Mouse (Mus musculus): ENCODE data around the gene Intu. TPM values are rescaled to one million over a fixed set of nuclear protein-coding genes. Genes with fewer than 3 reads are reported as not detected.

Intu gene
- polyA plus RNA-seq, 1 experiment from 2014 or later = 6.5 TPM

DNA sequence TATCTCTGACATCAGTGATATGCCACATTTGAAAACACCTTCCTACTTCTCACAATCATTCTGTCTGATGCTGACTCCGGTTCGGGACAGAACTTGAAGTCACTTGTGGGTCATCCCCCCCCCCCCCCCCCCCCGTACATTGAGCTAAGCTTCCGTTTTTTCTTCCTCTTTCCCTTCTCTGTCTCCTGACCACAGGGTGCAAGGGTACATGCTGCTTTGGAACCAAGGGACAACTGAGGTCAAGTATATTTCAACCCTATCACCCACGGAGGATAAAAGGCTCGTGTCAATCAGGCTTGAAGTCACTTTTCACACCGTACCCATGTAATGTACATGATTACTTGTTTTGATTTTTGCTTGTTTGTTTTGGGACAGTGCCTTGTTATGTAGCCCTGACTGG lies 241 bp upstream of the Intu start:
- Histone ChIP-seq H3K27ac (replicated peaks) (no peak overlapping the region), H3K27me3 (peaks cover 61% of the 10 kb centered on the region), H3K36me3 (no peaks in the 10 kb centered on the region), H3K4me2 (replicated peaks) (peak overlapping the region; percentile 100), H3K9me3 (peaks cover 4% of the 10 kb centered on the region; the same call in 1 of the 2 replicates), H3K4me3 (peak overlapping the region; percentile 58), H3K4me1 (peaks cover 26% of the 10 kb centered on the region), H3K9ac (replicated peaks) (peak overlapping the region; percentile 65)
- 13% methylated on average over 7 of the region's 7 CpGs for WGBS
- peak; percentile 45 for ATAC-seq (ENCODE audit: low FRiP score, low read depth)

DNA sequence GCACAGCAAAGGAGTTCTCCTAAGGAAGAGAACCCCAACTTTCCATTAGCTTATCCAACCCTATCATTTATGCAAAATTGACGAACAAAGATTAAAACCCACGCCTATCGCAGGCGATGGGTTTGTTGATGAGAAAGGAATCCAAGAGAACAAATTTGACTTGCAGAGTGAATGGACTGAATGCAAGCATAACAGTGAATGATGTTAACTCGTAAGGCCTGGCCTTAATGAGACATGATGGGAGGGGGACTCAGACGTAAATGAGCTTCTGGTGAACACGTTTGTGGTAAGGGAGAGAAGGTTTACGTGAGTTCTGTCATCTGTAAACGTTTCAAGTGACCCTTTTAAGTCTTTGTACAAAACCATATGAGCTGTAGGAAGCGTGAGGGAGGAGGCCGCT lies 1.2 kb downstream of the Intu start:
- Histone ChIP-seq H3K4me3 (peak overlapping the region; percentile 58), H3K27me3 (peaks cover 52% of the 10 kb centered on the region), H3K9ac (replicated peaks) (peak overlapping the region; percentile 65; the same call in 1 of the 2 replicates), H3K27ac (replicated peaks) (no peak overlapping the region), H3K4me2 (replicated peaks) (peak overlapping the region; percentile 100), H3K4me1 (peaks cover 26% of the 10 kb centered on the region), H3K36me3 (no peaks in the 10 kb centered on the region), H3K9me3 (peaks cover 4% of the 10 kb centered on the region; the same call in 1 of the 2 replicates)
- ATAC-seq (ENCODE audit: low FRiP score, low read depth) = no peak
- 5% methylated on average over 11 of the region's 11 CpGs for WGBS

DNA sequence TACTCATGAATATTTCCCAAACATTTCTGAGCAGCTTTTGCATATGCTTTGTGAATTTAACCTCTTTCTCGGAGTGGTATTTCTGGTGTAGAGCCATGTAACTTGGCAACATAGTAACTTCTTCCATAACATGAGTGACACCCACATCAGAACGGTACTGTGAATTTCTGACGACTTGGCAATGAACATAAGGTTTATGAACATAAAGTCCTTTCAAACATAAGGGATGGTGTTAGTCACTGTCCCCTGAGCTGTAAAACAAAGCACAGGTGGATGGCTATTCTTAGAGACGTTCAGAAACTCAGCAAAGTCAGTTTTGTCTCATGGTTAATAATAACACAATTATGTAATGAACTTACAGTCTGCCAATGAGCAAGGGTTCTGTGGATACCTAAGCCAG lies 3.1 kb downstream of the Intu start:
- ATAC-seq (ENCODE audit: low FRiP score, low read depth) = no peak
- Histone ChIP-seq H3K27ac (replicated peaks) (no peak overlapping the region), H3K36me3 (no peaks in the 10 kb centered on the region), H3K4me1 (peaks cover 22% of the 10 kb centered on the region), H3K27me3 (peaks cover 38% of the 10 kb centered on the region), H3K9me3 (peaks cover 4% of the 10 kb centered on the region; the same call in 1 of the 2 replicates), H3K4me2 (replicated peaks) (no peak overlapping the region), H3K9ac (replicated peaks) (no peak overlapping the region), H3K4me3 (no peak overlapping the region)
- 77% methylated on average over 4 of the region's 4 CpGs for WGBS

DNA sequence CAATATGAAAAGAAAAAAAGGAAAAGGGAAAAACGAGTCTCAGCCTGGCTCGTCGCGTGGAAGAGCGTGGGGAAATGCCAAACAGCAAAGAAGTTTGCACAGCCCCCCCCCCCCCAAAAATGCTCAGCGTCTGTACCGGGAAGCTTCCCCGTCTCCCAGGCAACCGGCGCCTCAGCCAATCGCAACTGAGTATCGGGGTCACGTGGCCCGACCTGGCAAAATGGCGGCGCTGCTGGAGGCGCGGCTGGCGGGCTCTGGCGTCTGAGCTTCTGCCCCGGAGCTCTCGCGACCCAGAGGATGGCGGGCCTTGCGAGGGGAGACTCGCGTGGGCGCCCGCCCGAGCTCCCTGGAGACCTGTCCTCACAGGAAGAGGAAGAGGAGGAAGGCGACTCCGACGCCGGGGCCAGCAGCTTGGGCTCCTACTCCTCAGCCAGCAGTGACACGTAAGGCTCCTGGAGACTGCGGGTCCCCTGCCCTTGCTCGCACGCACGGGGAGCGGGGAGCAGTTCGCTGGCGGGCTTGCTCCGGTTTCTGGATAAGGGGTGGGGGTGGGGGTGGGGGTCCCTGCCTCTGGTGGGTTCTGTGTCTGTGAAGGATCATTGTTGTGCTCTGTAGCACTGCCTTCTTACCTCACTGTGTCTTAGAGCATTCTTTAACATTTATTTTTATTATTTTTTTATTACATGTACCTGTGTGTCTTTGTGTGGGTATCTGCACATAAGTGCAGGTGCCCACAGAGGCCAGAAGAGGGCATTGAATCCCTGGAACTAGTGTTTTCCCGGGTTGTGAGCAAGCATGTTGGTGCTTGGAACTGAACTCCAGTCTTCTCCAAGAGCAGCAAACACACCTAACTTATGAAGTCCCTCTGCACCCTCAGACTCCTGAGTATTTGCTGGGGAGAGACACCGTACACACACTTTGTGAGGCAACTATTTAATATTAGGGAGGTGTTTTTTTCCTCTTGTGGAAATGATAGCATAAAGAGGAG lies 9.8 kb downstream of the Intu start:
- Histone ChIP-seq H3K4me3 (peak overlapping the region; percentile 91), H3K27ac (replicated peaks) (peak overlapping the region; percentile 56; the same call in 1 of the 2 replicates), H3K4me2 (replicated peaks) (peak overlapping the region; percentile 65), H3K9me3 (no peaks in the 10 kb centered on the region), H3K27me3 (no peaks in the 10 kb centered on the region), H3K36me3 (no peaks in the 10 kb centered on the region), H3K4me1 (no peaks in the 10 kb centered on the region), H3K9ac (replicated peaks) (peak overlapping the region; percentile 84)
- peak; percentile 95 for ATAC-seq (ENCODE audit: low FRiP score, low read depth)
- WGBS = 5% methylated on average over 32 of the region's 45 CpGs

DNA sequence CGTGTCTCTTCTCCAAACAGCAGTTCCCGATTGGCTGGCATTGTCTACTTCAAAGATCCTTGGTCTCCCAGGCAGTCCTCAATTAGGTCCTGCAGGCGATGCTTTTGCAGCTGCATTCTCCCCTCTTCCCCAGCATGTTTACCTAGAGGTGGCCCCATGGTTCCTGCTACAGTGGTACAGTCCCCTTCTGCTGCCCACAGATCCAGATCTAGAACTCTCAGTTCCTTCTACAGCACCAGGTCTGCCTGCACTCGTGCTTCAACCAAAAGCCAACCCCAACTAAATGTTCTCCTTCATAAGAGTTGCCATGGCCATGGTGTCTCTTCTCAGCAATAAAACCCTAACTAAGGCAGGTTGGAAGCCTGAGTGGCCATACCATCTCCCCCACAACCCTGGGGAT lies 15.5 kb downstream of the Intu start:
- Histone ChIP-seq H3K4me1 (no peaks in the 10 kb centered on the region), H3K36me3 (no peaks in the 10 kb centered on the region), H3K27ac (replicated peaks) (no peak overlapping the region), H3K27me3 (no peaks in the 10 kb centered on the region), H3K9me3 (no peaks in the 10 kb centered on the region), H3K4me3 (no peak overlapping the region), H3K4me2 (replicated peaks) (no peak overlapping the region), H3K9ac (replicated peaks) (no peak overlapping the region)
- no peak for ATAC-seq (ENCODE audit: low FRiP score, low read depth)
- WGBS = 75% methylated on average over 4 of the region's 4 CpGs

DNA sequence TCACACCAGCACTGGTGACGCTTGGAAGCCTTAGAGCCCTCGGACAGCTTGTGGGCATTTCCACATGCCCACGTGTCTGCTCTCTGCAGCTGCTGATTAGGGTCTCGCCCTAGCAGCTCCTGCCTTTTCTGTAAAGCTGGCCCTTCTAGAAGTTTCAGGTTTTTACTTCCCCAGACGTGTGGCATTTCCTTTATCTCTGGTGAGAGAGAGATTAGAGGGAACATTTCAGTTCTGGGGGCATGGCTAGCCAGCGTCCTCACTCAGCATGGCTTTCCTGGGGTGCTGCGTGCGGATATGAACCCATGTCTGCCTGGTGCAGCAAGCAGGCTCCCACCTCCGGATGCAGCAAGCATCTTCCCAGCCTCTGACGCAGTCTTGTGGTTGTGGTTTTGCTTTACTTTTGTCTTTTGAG lies 121.9 kb downstream of the Intu start:
- Histone ChIP-seq H3K9ac (replicated peaks) (no peak overlapping the region), H3K9me3 (no peaks in the 10 kb centered on the region), H3K36me3 (peaks cover 12% of the 10 kb centered on the region), H3K27me3 (no peaks in the 10 kb centered on the region), H3K4me2 (replicated peaks) (no peak overlapping the region), H3K4me1 (no peaks in the 10 kb centered on the region), H3K27ac (replicated peaks) (no peak overlapping the region), H3K4me3 (no peak overlapping the region)
- 72% methylated on average over 10 of the region's 10 CpGs for WGBS
- ATAC-seq (ENCODE audit: low FRiP score, low read depth) = no peak

DNA sequence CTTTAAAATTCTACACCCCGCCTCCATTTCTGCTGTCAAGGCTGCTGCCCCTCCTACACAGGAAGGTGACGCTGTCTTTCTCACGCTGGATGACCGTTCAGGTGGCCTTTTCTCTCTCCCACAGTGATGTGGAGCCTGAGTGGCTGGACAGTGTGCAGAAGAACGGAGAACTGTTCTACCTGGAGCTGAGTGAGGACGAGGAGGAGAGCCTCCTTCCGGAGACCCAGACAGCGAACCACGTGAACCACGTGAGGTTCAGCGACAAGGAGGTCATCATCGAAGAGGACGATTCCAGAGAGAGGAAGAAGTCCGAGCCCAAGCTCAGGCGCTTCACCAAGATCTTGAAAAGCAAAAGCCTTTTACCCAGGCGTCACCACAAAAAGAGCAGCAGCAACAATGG lies 122.5 kb downstream of the Intu start:
- Histone ChIP-seq H3K9ac (replicated peaks) (no peak overlapping the region), H3K36me3 (peaks cover 18% of the 10 kb centered on the region), H3K9me3 (no peaks in the 10 kb centered on the region), H3K4me2 (replicated peaks) (no peak overlapping the region), H3K4me3 (no peak overlapping the region), H3K4me1 (no peaks in the 10 kb centered on the region), H3K27me3 (no peaks in the 10 kb centered on the region), H3K27ac (replicated peaks) (no peak overlapping the region)
- ATAC-seq (ENCODE audit: low FRiP score, low read depth) = no peak
- 96% methylated on average over 16 of the region's 16 CpGs for WGBS

DNA sequence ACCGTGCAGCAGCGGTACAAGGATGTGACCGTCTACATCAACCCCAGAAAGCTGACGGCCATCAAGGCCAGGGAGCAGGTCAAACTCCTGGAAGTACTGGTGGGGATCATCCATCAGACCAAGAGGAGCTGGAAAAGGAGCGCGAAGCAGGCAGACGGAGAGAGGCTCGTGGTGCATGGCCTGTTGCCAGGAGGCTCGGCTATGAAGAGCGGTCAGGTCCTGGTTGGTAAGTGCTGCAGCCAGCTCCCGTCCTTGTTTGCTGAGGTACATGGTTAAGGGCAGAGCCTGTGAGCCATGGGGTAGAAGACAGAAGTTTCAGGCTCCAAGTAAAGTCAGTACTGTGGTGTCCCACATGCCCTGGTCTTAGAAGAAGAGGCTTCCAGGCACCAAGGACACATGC lies 122.9 kb downstream of the Intu start:
- H3K4me2 ChIP-seq (replicated peaks) = no peak overlapping the region
- H3K4me3 ChIP-seq = no peak overlapping the region
- no peak for ATAC-seq (ENCODE audit: low FRiP score, low read depth)
- no peaks in the 10 kb centered on the region for H3K9me3 ChIP-seq
- H3K27ac ChIP-seq (replicated peaks) = no peak overlapping the region
- 93% methylated on average over 11 of the region's 11 CpGs for WGBS
- H3K36me3 ChIP-seq = peaks cover 22% of the 10 kb centered on the region
- no peak overlapping the region for H3K9ac ChIP-seq (replicated peaks)
- H3K4me1 ChIP-seq = no peaks in the 10 kb centered on the region
- no peaks in the 10 kb centered on the region for H3K27me3 ChIP-seq

DNA sequence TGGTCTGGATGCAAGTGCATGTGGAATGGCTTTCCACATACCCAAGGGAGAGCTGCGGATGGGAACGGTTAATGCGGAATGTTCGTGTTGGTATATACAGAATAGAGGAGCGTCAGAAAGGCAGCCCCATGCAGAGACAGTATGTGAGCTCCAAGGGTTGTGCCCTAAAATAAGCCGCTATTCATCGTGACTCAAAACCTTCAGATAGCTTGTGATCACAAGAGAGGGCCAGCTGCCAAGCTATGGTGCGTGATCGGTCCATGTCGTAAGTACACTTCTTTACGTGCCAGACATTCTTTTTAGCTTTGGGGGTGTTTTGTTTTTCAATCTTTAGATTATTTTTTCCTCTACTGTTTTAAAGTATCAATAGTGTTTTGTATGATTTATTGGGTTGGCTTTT lies 124.5 kb downstream of the Intu start:
- ATAC-seq (ENCODE audit: low FRiP score, low read depth) = no peak
- no peak overlapping the region for H3K4me3 ChIP-seq
- H3K9me3 ChIP-seq = no peaks in the 10 kb centered on the region
- H3K27me3 ChIP-seq = no peaks in the 10 kb centered on the region
- no peak overlapping the region for H3K27ac ChIP-seq (replicated peaks)
- H3K9ac ChIP-seq (replicated peaks) = no peak overlapping the region
- WGBS = 89% methylated on average over 11 of the region's 11 CpGs
- H3K4me2 ChIP-seq (replicated peaks) = no peak overlapping the region
- H3K36me3 ChIP-seq = peaks cover 23% of the 10 kb centered on the region
- H3K4me1 ChIP-seq = no peaks in the 10 kb centered on the region

DNA sequence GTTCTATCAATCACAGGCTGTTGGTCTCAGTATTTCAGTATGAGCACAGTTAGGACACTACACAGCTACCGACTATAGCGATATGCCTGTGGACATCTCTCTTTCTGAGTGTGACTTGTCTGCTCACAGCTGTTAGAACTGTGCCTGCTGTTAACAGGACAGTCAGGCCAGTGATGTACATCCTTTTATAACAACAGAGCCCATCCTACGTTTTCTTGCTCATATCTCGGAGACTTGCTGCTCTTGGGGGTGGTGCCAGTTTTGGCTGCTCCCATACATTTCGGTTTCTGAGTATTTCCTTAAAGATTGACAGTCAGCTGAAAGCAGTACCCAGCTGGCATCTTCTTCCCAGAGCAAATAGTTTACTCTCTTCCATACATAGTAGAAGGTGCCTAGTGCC lies 125.3 kb downstream of the Intu start:
- Histone ChIP-seq H3K36me3 (peaks cover 23% of the 10 kb centered on the region), H3K27ac (replicated peaks) (no peak overlapping the region), H3K4me1 (no peaks in the 10 kb centered on the region), H3K9ac (replicated peaks) (no peak overlapping the region), H3K9me3 (no peaks in the 10 kb centered on the region), H3K27me3 (no peaks in the 10 kb centered on the region), H3K4me2 (replicated peaks) (no peak overlapping the region), H3K4me3 (no peak overlapping the region)
- no peak for ATAC-seq (ENCODE audit: low FRiP score, low read depth)
- 94% methylated on average over 5 of the region's 5 CpGs for WGBS

DNA sequence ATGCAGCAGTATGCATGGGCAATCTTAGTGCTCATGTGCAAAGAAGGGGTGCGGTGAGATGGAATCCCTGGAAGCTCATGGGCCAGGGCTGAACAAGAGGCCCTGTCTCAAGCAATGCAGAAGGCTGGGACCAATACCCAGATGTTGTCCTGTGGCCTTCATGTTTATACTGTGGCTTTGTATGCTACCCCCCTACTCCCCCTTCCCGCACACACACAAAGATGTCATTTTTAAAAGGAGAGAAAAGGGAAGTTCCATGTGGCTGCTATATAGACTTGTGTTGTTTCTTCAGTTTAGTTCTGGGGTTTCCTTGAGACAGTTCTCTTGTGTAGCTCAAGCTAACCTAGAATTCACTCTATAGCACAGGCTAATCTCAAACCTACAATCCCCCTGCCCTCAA lies 129.1 kb downstream of the Intu start:
- Histone ChIP-seq H3K4me3 (no peak overlapping the region), H3K27ac (replicated peaks) (no peak overlapping the region), H3K4me1 (no peaks in the 10 kb centered on the region), H3K9ac (replicated peaks) (no peak overlapping the region), H3K27me3 (no peaks in the 10 kb centered on the region), H3K4me2 (replicated peaks) (no peak overlapping the region), H3K36me3 (peaks cover 27% of the 10 kb centered on the region), H3K9me3 (no peaks in the 10 kb centered on the region)
- WGBS = 96% methylated on average over 2 of the region's 2 CpGs
- no peak for ATAC-seq (ENCODE audit: low FRiP score, low read depth)

DNA sequence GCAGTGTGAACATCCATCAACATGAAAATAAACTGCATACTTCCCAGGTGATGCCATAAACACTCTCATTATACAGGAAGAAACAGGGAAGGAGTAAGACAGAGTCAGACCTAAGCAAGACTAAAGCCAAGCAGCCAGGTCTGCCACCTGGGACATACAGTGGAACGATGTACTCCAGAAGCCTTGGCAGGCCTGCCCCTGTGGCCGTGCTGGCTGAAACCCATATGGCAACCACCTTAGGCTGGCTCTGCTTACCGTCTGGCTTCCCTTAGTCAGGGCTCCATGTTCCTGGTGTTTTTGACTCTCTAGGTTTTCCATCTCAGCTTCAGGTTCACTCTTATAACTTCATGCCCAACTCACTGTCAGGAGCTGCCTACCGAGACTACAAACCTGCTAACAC lies 135.0 kb downstream of the Intu start:
- Histone ChIP-seq H3K27ac (replicated peaks) (no peak overlapping the region), H3K4me3 (no peak overlapping the region), H3K27me3 (no peaks in the 10 kb centered on the region), H3K4me2 (replicated peaks) (no peak overlapping the region), H3K36me3 (peaks cover 20% of the 10 kb centered on the region), H3K9ac (replicated peaks) (no peak overlapping the region), H3K4me1 (no peaks in the 10 kb centered on the region; the same call in 1 of the 2 replicates), H3K9me3 (no peaks in the 10 kb centered on the region)
- no peak for ATAC-seq (ENCODE audit: low FRiP score, low read depth)
- whole genome bisulfite sequencing = 95% methylated on average over 4 of the region's 4 CpGs

All from midbrain, embryonic 12.5 days (tissue).